Mouse (Mus musculus): ENCODE results near the gene Fam3b. TPM values are rescaled to one million over a fixed set of nuclear protein-coding genes. Genes with fewer than 3 reads are reported as not detected.

Fam3b gene
- polyA plus RNA-seq, 1 experiment from 2014 or later, result 50.6 TPM

DNA sequence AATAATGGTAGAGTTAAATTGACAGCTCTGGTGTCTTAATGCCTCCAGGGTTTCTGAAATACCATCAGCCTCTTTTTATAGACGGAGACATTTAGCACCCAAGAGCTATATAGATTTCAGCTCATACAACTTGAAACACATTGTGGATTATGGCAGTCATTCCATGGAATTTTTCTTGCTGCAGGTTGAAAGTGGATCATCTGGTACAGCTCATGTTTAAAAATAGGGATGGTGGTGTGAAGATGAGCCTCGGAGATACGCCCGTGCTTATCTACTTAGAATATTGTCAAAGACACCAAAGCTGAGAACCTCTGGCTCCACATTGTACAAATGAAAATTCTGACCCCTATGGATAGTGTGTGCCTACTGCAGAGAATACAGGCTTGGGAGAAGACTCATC lies 84.5 kb downstream of the Fam3b start:
- Histone ChIP-seq H3K4me2 (replicated peaks; ENCODE audit: low read depth) (no peak overlapping the region), H3K4me1 (replicated peaks; ENCODE audit: control insufficient read depth, insufficient read depth) (no peaks in the 10 kb centered on the region), H3K36me3 (ENCODE audit: control insufficient read depth, insufficient read depth, low read length) (no peaks in the 10 kb centered on the region), H3K9ac (ENCODE audit: low read length) (no peak overlapping the region), H3K4me3 (ENCODE audit: low read depth, low read length) (no peak overlapping the region), H3K27ac (replicated peaks) (no peak overlapping the region), H3K9me3 (ENCODE audit: control insufficient read depth, low read length) (no peaks in the 10 kb centered on the region), H3K27me3 (ENCODE audit: control insufficient read depth, insufficient read depth, low read length) (no peaks in the 10 kb centered on the region)
- TF ChIP-seq EP300 (optimal IDR thresholded peaks at IDR 0.05), result no peak
- TF ChIP-seq CTCF (IDR thresholded peaks at IDR 0.05; ENCODE audit: low read depth), result no peak
- ATAC-seq (ENCODE audit: low FRiP score, low TSS enrichment) (no peak), DNase-seq (ENCODE audit: low spot score) (no peak)
- 96% methylated on average over 4 of the region's 4 CpGs for WGBS

DNA sequence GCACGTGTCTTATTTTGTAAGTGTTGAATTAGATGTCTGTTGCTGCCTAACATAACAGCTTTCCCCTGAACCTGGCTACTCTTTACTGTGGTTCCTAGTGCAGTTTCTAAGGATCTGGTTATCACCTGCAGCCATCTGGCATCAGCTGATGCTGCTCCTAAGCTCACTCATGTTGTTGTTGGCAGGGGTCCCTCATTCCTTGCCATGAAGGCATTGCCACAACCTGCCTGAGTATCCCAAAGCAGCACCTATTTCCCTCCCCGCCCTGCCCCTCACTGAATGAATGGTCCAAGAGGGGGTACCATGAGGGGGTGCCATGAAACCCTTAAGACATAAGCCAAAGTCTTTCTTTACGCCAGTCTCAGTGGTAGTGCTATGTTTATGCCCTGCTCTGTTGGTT lies 86.6 kb downstream of the Fam3b start:
- Histone ChIP-seq H3K27me3 (ENCODE audit: control insufficient read depth, insufficient read depth, low read length) (no peaks in the 10 kb centered on the region), H3K4me3 (ENCODE audit: low read depth, low read length) (no peak overlapping the region), H3K36me3 (ENCODE audit: control insufficient read depth, insufficient read depth, low read length) (no peaks in the 10 kb centered on the region), H3K4me1 (replicated peaks; ENCODE audit: control insufficient read depth, insufficient read depth) (no peaks in the 10 kb centered on the region), H3K27ac (replicated peaks) (no peak overlapping the region), H3K9me3 (ENCODE audit: control insufficient read depth, low read length) (no peaks in the 10 kb centered on the region), H3K4me2 (replicated peaks; ENCODE audit: low read depth) (no peak overlapping the region), H3K9ac (ENCODE audit: low read length) (no peak overlapping the region)
- TF ChIP-seq EP300 (optimal IDR thresholded peaks at IDR 0.05), result no peak
- DNase-seq (ENCODE audit: low spot score), result no peak
- no peak for ATAC-seq (ENCODE audit: low FRiP score, low TSS enrichment)
- 75% methylated on average over 3 of the region's 3 CpGs for WGBS

DNA sequence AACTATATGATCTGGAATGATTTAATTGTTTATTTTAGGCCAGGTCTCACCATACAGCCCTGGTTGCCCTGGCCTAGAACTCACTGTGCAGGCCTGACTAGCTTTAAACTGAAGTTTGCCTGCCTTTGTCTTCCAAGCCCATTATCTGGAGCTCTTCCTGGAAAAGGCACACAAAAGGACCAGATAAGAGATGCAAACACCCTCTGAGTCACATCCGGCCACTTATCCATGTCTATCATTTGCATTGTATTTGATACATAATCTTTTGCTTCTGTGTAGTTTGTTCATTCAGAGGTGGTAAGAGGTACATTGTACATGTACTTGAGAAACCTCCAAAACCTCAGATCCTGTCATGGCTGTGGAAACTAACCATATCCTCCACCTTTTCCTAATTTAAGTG lies 91.0 kb downstream of the Fam3b start:
- no peak for DNase-seq (ENCODE audit: low spot score)
- H3K9me3 ChIP-seq (ENCODE audit: control insufficient read depth, low read length), result no peaks in the 10 kb centered on the region
- no peak for TF ChIP-seq EP300 (optimal IDR thresholded peaks at IDR 0.05)
- TF ChIP-seq CTCF (IDR thresholded peaks at IDR 0.05; ENCODE audit: low read depth), result no peak
- no peak overlapping the region for H3K4me3 ChIP-seq (ENCODE audit: low read depth, low read length)
- WGBS, result 48% methylated on average over 1 of the region's 1 CpGs
- H3K4me2 ChIP-seq (replicated peaks; ENCODE audit: low read depth), result no peak overlapping the region
- no peaks in the 10 kb centered on the region for H3K36me3 ChIP-seq (ENCODE audit: control insufficient read depth, insufficient read depth, low read length)
- H3K27ac ChIP-seq (replicated peaks), result no peak overlapping the region
- no peaks in the 10 kb centered on the region for H3K27me3 ChIP-seq (ENCODE audit: control insufficient read depth, insufficient read depth, low read length)
- no peak overlapping the region for H3K9ac ChIP-seq (ENCODE audit: low read length)
- no peak; the same call in 1 of the 2 replicates for ATAC-seq (ENCODE audit: low FRiP score, low TSS enrichment)
- no peaks in the 10 kb centered on the region for H3K4me1 ChIP-seq (replicated peaks; ENCODE audit: control insufficient read depth, insufficient read depth)

DNA sequence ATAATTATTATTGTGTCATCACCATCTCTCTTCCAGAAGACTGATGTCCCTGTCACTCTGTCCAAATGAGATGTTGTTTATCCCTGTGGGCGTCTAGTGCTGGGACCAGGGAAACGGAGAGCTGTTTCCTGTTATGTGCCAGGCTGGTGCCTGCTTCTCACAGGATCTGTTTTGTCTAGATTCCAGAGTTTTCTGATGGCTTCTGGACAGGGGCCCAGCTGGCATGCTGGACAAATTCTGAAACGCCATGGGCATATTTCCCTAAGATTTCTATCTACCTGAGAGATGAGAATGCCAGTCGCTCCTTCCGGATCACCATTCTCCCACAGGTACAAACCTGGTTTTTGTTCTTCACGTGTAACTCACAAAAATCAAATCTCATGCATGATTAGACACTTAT lies 92.9 kb downstream of the Fam3b start:
- Histone ChIP-seq H3K4me2 (replicated peaks; ENCODE audit: low read depth) (no peak overlapping the region), H3K27ac (replicated peaks) (no peak overlapping the region), H3K4me3 (ENCODE audit: low read depth, low read length) (no peak overlapping the region), H3K9me3 (ENCODE audit: control insufficient read depth, low read length) (no peaks in the 10 kb centered on the region), H3K4me1 (replicated peaks; ENCODE audit: control insufficient read depth, insufficient read depth) (no peaks in the 10 kb centered on the region), H3K9ac (ENCODE audit: low read length) (no peak overlapping the region), H3K36me3 (ENCODE audit: control insufficient read depth, insufficient read depth, low read length) (no peaks in the 10 kb centered on the region), H3K27me3 (ENCODE audit: control insufficient read depth, insufficient read depth, low read length) (no peaks in the 10 kb centered on the region)
- WGBS, result 84% methylated on average over 6 of the region's 6 CpGs
- TF ChIP-seq EP300 (optimal IDR thresholded peaks at IDR 0.05) (no peak), CTCF (IDR thresholded peaks at IDR 0.05; ENCODE audit: low read depth) (no peak)
- DNase-seq (ENCODE audit: low spot score) (no peak), ATAC-seq (ENCODE audit: low FRiP score, low TSS enrichment) (no peak)

Other genes starting within 250 kb of the Fam3b start
- 205 and 216 TPM in 2 replicates for gene Bace2, start 158.1 kb downstream of the Fam3b start, polyA plus RNA-seq (2015; fragmentation: Nextera tagmentation; extraction: Ambion mirVana)
- gene Mx1, start 51.9 kb downstream of the Fam3b start, polyA plus RNA-seq (2015; fragmentation: Nextera tagmentation; extraction: Ambion mirVana), result 0.42 and 0.69 TPM in 2 replicates
- gene Tmprss2, start 96.4 kb upstream of the Fam3b start, polyA plus RNA-seq (2015; fragmentation: Nextera tagmentation; extraction: Ambion mirVana), result 59.1 and 62.1 TPM in 2 replicates
- gene Ripk4, start 249.0 kb upstream of the Fam3b start, polyA plus RNA-seq (2015; fragmentation: Nextera tagmentation; extraction: Ambion mirVana), result 20.4 and 24.1 TPM in 2 replicates